Mouse (Mus musculus) adipose tissue, adult 10 weeks (tissue): ENCODE data around the gene Lpp. TPM values are rescaled to one million over a fixed set of nuclear protein-coding genes. Genes with fewer than 3 reads are reported as not detected.

Experiments
- polyA plus RNA-seq: library from polyadenylated mRNA; stranded (reverse); fragments of 350-450 nt; fragmentation: Illumina TruSeq; extraction: RNeasy Lipid Tissue Mini Kit (QIAGEN cat#74804); gene quantifications from one replicate; pipeline ENCODE4 v1.2.3, GENCODE M21; 2014; ENCODE audit warnings: low read depth, low replicate concordance

Lpp gene
- 10.6 TPM for polyA plus RNA-seq

DNA sequence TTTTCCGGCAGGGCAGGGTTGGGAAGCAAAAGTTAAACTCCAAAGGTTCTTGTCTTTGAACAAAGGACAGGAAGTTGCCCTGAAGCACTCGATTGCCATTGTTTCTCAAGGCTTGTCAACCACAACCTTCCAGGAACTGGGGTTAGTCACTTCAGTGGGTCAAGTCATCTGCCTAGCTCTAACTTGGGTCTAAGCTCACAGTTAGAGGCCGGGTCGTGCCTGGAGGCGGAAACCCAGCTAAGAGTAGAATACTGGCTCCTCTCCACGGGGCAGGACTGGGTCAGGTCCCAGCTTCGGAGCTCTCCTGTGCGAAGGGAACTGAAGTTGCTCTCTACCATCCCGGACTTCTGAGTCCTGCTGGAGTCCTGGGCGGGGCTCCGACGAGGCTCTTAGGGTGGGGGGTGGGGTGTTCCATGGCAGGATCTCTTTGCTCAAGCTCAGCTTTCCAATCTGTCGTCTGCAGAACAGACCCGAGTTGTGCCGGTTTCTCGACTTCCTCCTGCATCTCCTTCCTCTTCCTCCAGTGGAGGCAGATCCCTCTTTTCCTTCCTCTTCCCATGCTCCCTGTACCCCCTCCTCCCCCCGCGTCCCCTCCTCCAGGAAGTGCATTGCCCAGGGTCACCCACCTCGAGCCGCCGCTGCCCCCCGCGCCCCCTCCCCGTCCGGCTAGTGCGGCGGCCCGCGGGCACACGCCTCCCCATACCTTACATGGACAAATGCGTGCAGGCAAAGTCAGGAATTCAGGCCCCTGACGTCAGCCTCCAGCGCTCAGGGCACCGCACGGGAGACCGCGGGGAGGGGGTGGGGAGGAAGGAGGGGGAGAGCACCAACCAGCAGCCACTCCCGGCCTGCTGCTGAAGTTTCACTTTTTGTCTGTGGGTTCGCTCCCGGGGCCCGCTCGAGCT is at the start of gene Lpp:
TSS of gene Lpp (plus strand) at position 857 of the 905 bp plus-strand sequence.

